Mouse (Mus musculus) thymus, postnatal 10 days (tissue): ENCODE results near the gene Mterf2.
A peak's percentile ranks its signal among the peaks of the same experiment; 100 is the strongest.

Source experiments
- DNase-seq, 2 experiments: peaks; one replicate each; pipeline ENCODE4 v3.0.0; 2021; ENCODE audit warnings: low spot score in 2 of 2

Mterf2 gene

GRCm38 (mm10) chr10:85127395-85128287, at the start of gene Mterf2:
Gene Mterf2, minus strand, starts transcription at chr10:85128027.
- peak; percentile 88 to 92 for DNase-seq

- DNase-seq: no peak
Measured at GRCm38 (mm10) chr10:85176640-85177039, 48.8 kb upstream of the Mterf2 start.

GRCm38 (mm10) chr10:85165306-85165705, 37.5 kb upstream of the Mterf2 start:
- DNase-seq: no peak

- no peak for DNase-seq
Measured at GRCm38 (mm10) chr10:85164791-85165190, 37.0 kb upstream of the Mterf2 start.

- DNase-seq: peak in 1 of 2 experiments; percentile 68
Measured at GRCm38 (mm10) chr10:85161745-85162351, 34.0 kb upstream of the Mterf2 start.

GRCm38 (mm10) chr10:85159989-85160619, 32.3 kb upstream of the Mterf2 start:
- no peak for DNase-seq

- DNase-seq: no peak
Measured at GRCm38 (mm10) chr10:85157451-85157850, 29.6 kb upstream of the Mterf2 start.

- peak; percentile 55 to 74 for DNase-seq
Measured at GRCm38 (mm10) chr10:85154195-85154594, 26.4 kb upstream of the Mterf2 start.

- DNase-seq: no peak
Measured at GRCm38 (mm10) chr10:85149226-85149625, 21.4 kb upstream of the Mterf2 start.

- no peak for DNase-seq
Measured at GRCm38 (mm10) chr10:85146282-85146681, 18.5 kb upstream of the Mterf2 start.

- DNase-seq: no peak
Measured at GRCm38 (mm10) chr10:85141465-85141864, 13.6 kb upstream of the Mterf2 start.

GRCm38 (mm10) chr10:85136573-85136972, 8.7 kb upstream of the Mterf2 start:
- no peak for DNase-seq

- DNase-seq: peak in 1 of 2 experiments; percentile 8
Measured at GRCm38 (mm10) chr10:85128453-85128852, 626 bp upstream of the Mterf2 start.

- DNase-seq: no peak
Measured at GRCm38 (mm10) chr10:85125184-85125583, 2.6 kb downstream of the Mterf2 start.

GRCm38 (mm10) chr10:85114409-85114808, 13.4 kb downstream of the Mterf2 start:
- no peak for DNase-seq

- peak in 1 of 2 experiments; percentile 31 for DNase-seq
Measured at GRCm38 (mm10) chr10:85103085-85103885, 24.5 kb downstream of the Mterf2 start.

GRCm38 (mm10) chr10:85102247-85103084, 25.4 kb downstream of the Mterf2 start, which contains the start of the genes Fhl4 and Tmem263:
Gene Fhl4, minus strand, starts transcription at chr10:85102495.
Gene Tmem263, plus strand, starts transcription at chr10:85102627.
- DNase-seq: peak; percentile 82 to 93

GRCm38 (mm10) chr10:85101841-85102240, 26.0 kb downstream of the Mterf2 start:
- peak; percentile 33 to 38 for DNase-seq

- DNase-seq: no peak
Measured at GRCm38 (mm10) chr10:85071605-85072152, 56.1 kb downstream of the Mterf2 start.
